Mouse (Mus musculus) Muller cell, postnatal 12 days (primary cell): ENCODE results near the gene Zfp36l3.
"Not testable (repeated sequence)": the region's sequence is repeated elsewhere in the genome, so short reads cannot be mapped to it uniquely, and the experiment has no call there.

Experiments used
- DNase-seq: peaks from one replicate; pipeline ENCODE4 v3.0.0-alpha.2; 2015; ENCODE audit errors: inconsistent ontology term

The Zfp36l3 gene

DNA sequence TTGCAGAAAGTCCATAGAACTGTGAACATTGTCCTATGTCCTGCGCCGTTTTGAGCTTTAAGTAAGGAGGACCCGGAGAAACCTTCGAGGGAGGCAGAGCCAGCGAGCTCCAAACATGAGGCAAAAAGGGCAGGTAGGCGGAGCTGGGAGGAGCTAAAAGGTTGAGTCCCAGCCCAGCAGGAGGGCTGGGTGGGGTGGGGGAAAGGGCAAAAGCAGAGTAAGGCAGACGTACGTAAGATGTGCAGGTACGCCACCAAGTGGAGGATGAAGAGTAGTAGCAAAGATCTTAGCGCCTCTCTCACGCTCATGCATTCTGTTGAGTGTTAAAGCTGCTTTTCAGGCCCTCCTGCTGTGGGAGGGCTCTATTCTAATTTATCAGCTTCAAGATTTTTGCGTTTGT, at the start of gene Zfp36l3:
Gene Zfp36l3, minus strand, starts transcription at position 119 of the 400 bp plus-strand sequence.
- no peak for DNase-seq

GRCm38 (mm10) chrX:53799074-53799473, 22.9 kb upstream of the Zfp36l3 start:
- DNase-seq = no peak

DNA sequence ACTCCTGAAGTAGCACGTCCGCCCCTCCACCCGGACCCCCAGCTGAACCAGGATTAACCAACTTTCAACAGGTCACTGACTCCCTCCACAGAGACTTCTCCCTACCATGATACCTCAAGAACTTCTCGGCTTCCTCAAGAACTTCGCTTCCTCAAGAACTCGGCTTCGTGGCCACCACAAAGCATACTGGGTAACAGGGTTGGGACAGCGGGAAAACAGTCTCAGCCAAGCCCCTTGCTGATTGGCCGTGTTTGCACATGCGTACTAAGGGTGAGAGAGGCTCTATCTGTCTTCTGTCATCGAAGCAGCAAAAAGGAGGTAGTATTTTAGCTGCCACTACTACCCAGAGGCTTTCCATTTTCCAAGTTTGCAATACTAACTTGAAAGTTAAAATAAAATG, 21.3 kb upstream of the Zfp36l3 start, which contains the start of gene Xlr:
Gene Xlr, minus strand, starts transcription at position 188 of the 400 bp plus-strand sequence.
- DNase-seq = not testable (repeated sequence)

DNA sequence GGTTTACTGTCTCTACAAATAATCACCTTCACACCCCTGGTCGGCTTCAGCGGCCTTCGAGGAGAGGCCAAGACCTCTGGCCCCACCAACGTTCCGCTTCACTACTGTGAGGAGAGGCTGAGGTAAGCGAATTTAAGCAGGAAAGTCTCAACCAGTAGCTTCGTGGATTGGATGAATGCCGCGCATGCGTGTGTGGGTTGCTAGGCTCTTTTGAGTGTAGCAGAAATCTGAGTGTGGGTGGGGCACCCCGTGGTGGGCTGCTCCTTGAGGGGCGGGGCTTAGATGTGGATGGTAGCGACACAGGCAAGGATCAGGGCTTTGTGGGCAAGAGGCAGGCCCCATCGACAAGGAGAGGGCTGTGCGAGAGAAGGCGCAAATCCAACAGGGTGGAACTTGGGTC, 18.5 kb downstream of the Zfp36l3 start, which contains the start of gene 1700013H16Rik:
Gene 1700013H16Rik, minus strand, starts transcription at position 96 of the 400 bp plus-strand sequence.
- no peak for DNase-seq

- DNase-seq = no peak
These were observed 23.3 kb downstream of the Zfp36l3 start for GRCm38 (mm10) chrX:53752851-53753250.

- peak; percentile 51 for DNase-seq
These were observed 47.2 kb downstream of the Zfp36l3 start for GRCm38 (mm10) chrX:53728967-53729366.

DNA sequence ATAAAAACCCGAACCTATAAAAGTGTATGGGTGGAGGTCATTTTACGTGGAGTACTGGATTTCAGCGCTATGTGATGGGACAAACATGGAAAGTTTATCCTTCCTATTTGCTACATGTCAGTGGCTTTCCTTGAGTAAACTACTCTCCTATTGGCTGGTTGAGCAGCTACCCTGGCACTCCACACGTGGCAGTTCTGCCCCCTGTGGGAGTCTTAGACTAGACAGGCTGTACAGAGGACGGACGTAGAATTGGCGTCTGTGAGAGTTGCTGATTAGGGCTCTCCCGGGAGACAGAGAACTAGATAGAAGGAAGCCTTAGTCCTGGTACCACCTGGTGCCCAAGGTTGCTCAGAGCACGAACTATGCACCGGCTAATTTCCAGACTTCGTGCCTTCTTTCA, 51.6 kb downstream of the Zfp36l3 start, which contains the start of gene 4930502E18Rik:
Gene 4930502E18Rik, plus strand, starts transcription at position 231 of the 400 bp plus-strand sequence.
- no peak for DNase-seq
